Mouse (Mus musculus) intestine, postnatal 0 days (tissue): ENCODE results near the gene Isoc2b. TPM values are rescaled to one million over a fixed set of nuclear protein-coding genes. Genes with fewer than 3 reads are reported as not detected.
A peak's percentile ranks its signal among the peaks of the same experiment; 100 is the strongest.
"Not testable (repeated sequence)": the region's sequence is repeated elsewhere in the genome, so short reads cannot be mapped to it uniquely, and the experiment has no call there.

Experiments used
- ATAC-seq: fragments of 200-750 bp; cut with Nextera tagmentation; 2 replicates; pipeline ENCODE4 v1.8.0; 2017; ENCODE audit warnings: mild to moderate bottlenecking, moderate TSS enrichment, moderate library complexity
- H3K27ac ChIP-seq: fragments of 300-500 bp; sonication (generic); 2 replicates; pipeline ENCODE4 v1.5.1; 2014; ENCODE audit warnings: mild to moderate bottlenecking, low read depth, low read length, moderate library complexity
- H3K27me3 ChIP-seq: fragments of 300-500 bp; sonication (generic); replicated peaks from 2 replicates; pipeline ENCODE4 v1.6.1; 2014; ENCODE audit warnings: low read length, mixed read lengths; ENCODE audit not compliant: control insufficient read depth, insufficient read depth
- H3K36me3 ChIP-seq: fragments of 300-500 bp; sonication (generic); 2 replicates; pipeline ENCODE4 v1.6.1; 2014; ENCODE audit warnings: mild to moderate bottlenecking, moderate library complexity; ENCODE audit not compliant: control insufficient read depth, insufficient read depth
- H3K4me1 ChIP-seq: fragments of 300-500 bp; sonication (generic); replicated peaks from 2 replicates; pipeline ENCODE4 v1.6.1; 2014; ENCODE audit warnings: antibody characterized with exemption, low read length, mixed read lengths; ENCODE audit not compliant: control insufficient read depth, insufficient read depth
- H3K4me2 ChIP-seq: fragments of 300-500 bp; sonication (generic); replicated peaks from 2 replicates; pipeline ENCODE4 v1.6.1; 2014; ENCODE audit warnings: low read depth, mild to moderate bottlenecking, moderate library complexity
- H3K4me3 ChIP-seq: fragments of 300-500 bp; sonication (generic); 2 replicates; pipeline ENCODE4 v1.5.1; 2014; ENCODE audit warnings: low read depth, low read length
- H3K9ac ChIP-seq: fragments of 300-500 bp; sonication (generic); 2 replicates; pipeline ENCODE4 v1.6.1; 2014; ENCODE audit warnings: mild to moderate bottlenecking, low read depth, low read length
- H3K9me3 ChIP-seq: fragments of 300-500 bp; sonication (generic); 2 replicates; pipeline ENCODE4 v1.6.1; 2016; ENCODE audit warnings: mixed run types; ENCODE audit not compliant: control insufficient read depth
- CTCF ChIP-seq: sonication (generic); IDR thresholded peaks from 2 replicates; pipeline ENCODE4 v1.5.1; 2016; ENCODE audit warnings: low read depth, mild to moderate bottlenecking, control low read depth, antibody characterized with exemption, moderate library complexity
- WGBS: fragments of 180-500 bp; shearing (Covaris S2); extraction: QIAGEN DNeasy Blood & Tissue Kit; methylation state at CpG from one replicate; pipeline ENCODE4 v1.1.7; 2014; 5-methylcytosine and 5-hydroxymethylcytosine counted together
- polyA plus RNA-seq: library from polyadenylated mRNA; unstranded; fragments of >200 nt; fragmentation: Nextera tagmentation; extraction: Ambion mirVana; gene quantifications from 2 replicates; pipeline ENCODE4 v1.2.1, GENCODE M21; 2015

Gene Isoc2b
- polyA plus RNA-seq, 1 experiment from 2014 or later = 12.5 TPM

GRCm38 (mm10) chr7:4816559-4816958 lies 53.5 kb downstream of the Isoc2b start:
- H3K4me1 ChIP-seq = no peaks in the 10 kb centered on the region
- no peaks in the 10 kb centered on the region; the same call in 1 of the 2 replicates for H3K36me3 ChIP-seq
- H3K4me3 ChIP-seq = no peak overlapping the region
- TF ChIP-seq CTCF = no peak
- H3K9me3 ChIP-seq = no peaks in the 10 kb centered on the region
- H3K27ac ChIP-seq = no peak overlapping the region
- no peak overlapping the region for H3K9ac ChIP-seq
- no peak for ATAC-seq
- H3K27me3 ChIP-seq = no peaks in the 10 kb centered on the region
- no peak overlapping the region for H3K4me2 ChIP-seq

DNA sequence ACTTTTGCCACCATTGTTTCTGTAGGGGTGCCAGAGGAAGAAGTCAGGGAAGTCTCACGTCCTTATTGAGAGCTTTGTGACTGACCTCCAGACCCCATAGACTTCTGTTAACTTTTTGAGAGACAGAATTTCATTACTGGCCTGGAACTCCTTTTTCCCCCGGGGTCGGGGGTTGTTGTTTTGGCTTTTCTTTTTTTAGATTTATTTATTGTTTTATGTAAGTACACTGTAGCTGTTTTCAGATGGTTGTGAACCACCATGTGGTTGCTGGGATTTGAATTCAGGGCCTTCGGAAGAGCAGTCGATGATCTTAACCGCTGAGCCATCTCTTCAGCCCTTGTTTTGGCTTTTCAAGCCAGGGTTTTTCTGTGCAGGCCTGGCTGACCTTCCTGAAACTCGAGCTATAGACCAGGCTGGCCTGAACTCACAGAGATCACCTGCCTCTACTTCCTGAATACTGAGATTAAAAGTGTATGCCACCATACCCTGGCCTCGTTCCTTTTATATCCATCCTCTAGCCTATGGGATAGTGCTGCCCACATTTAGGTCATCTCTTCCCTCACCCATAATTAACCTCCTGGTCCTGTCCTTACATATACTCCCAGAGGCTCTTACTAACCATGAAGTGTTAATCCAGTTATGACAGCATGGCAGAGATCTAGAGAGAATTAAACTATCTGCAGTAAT lies 56.8 kb downstream of the Isoc2b start:
- no peak for TF ChIP-seq CTCF
- Histone ChIP-seq H3K36me3 (peaks cover 6% of the 10 kb centered on the region), H3K27me3 (no peaks in the 10 kb centered on the region), H3K27ac (peak overlapping the region; percentile 85), H3K9me3 (no peaks in the 10 kb centered on the region), H3K4me1 (no peaks in the 10 kb centered on the region), H3K4me2 (peak overlapping the region; percentile 60), H3K4me3 (peak overlapping the region; percentile 78), H3K9ac (peak overlapping the region; percentile 77)
- 17% methylated on average over 8 of the region's 8 CpGs for WGBS
- no peak for ATAC-seq

- H3K9me3 ChIP-seq = no peaks in the 10 kb centered on the region
- ATAC-seq = peak; percentile 99
- peak within 1 kb of the TSS; percentile 93 for H3K9ac ChIP-seq
- under 1% methylated on average over 62 of the region's 62 CpGs for WGBS
- H3K27ac ChIP-seq = peak within 1 kb of the TSS; percentile 85
- peak within 1 kb of the TSS; percentile 78 for H3K4me3 ChIP-seq
- TF ChIP-seq CTCF = peak; percentile 48
- peak within 1 kb of the TSS; percentile 79 for H3K4me2 ChIP-seq
- H3K36me3 ChIP-seq = peaks cover 9% of the 10 kb centered on the region
- H3K27me3 ChIP-seq = no peaks in the 10 kb centered on the region
- H3K4me1 ChIP-seq = no peaks in the 10 kb centered on the region
These were observed 57.6 kb downstream of the Isoc2b start, which contains the start of gene Ube2s for GRCm38 (mm10) chr7:4812303-4813104. Gene Ube2s, minus strand, starts transcription at chr7:4812590.

- no peak for TF ChIP-seq CTCF
- no peak; the same call in 1 of the 2 replicates for ATAC-seq
These were observed 58.2 kb downstream of the Isoc2b start for GRCm38 (mm10) chr7:4811842-4812302.

DNA sequence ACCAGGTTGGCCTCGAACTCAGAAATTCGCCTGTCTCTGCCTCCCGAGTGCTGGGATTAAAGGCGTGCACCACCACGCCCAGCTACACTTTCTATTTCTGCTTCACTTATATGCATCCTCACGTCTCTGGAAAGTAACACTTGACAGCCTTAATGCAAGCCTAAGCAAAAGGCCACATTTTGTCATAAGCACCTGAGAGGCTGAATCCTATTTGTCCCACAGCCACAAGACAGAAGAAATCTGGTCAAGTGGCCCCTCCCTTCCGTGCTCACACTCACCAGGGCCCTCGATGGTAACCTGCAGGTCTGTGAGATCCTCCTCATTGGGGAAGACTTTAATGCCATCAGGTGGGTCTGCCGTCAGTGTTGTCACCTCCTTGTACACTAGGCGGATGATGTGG lies 58.9 kb downstream of the Isoc2b start:
- not testable (repeated sequence) for ATAC-seq, H3K27ac ChIP-seq, H3K9me3 ChIP-seq, H3K4me1 ChIP-seq, H3K27me3 ChIP-seq
- Histone ChIP-seq H3K9ac (peak overlapping the region; percentile 93), H3K4me3 (peak overlapping the region; percentile 78), H3K4me2 (peak overlapping the region; percentile 79), H3K36me3 (peaks cover 16% of the 10 kb centered on the region)
- 14% methylated on average over 10 of the region's 10 CpGs for WGBS

More at GRCm38 (mm10) chr7:4811842-4812302, 58.2 kb downstream of the Isoc2b start:
- 2% methylated on average over 26 of the region's 36 CpGs for WGBS
- Histone ChIP-seq H3K36me3 (peaks cover 14% of the 10 kb centered on the region), H3K27ac (peak overlapping the region; percentile 85), H3K4me3 (peak overlapping the region; percentile 78), H3K4me2 (peak overlapping the region; percentile 79), H3K9ac (peak overlapping the region; percentile 93), H3K27me3 (no peaks in the 10 kb centered on the region), H3K4me1 (no peaks in the 10 kb centered on the region), H3K9me3 (no peaks in the 10 kb centered on the region)

DNA sequence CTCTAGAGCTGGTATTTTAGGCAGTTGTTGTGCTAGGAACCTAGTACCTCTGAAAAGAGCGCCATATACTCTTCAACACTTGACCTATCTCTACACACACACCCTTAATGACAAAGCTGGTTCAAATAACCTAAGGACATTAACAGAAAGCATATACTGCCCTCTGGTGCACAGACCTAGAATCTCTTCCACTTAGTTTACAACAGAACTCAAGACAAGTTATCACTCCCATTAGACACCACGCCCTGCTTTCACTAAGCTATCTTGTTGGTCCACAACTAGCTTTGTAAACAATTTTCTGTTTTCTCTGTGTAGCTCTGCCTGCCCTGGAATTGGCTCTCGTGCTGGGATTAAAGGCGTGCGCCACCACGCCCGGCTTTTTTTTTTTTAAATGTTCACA lies 63.3 kb downstream of the Isoc2b start:
- Histone ChIP-seq H3K27me3 (no peaks in the 10 kb centered on the region), H3K9me3 (no peaks in the 10 kb centered on the region), H3K27ac (no peak overlapping the region), H3K9ac (no peak overlapping the region), H3K36me3 (peaks cover 30% of the 10 kb centered on the region), H3K4me3 (no peak overlapping the region), H3K4me1 (no peaks in the 10 kb centered on the region), H3K4me2 (no peak overlapping the region)
- 75% methylated on average over 7 of the region's 7 CpGs for WGBS
- no peak for ATAC-seq
- TF ChIP-seq CTCF = peak; percentile 84
